Mouse (Mus musculus) spleen, adult 2 months (tissue): ENCODE data around the gene Oaz1. TPM values are rescaled to one million over a fixed set of nuclear protein-coding genes. Genes with fewer than 3 reads are reported as not detected.

Experiments
- DNase-seq, 2 experiments: peaks; one replicate each; pipeline versions ENCODE4 v3.0.0 to v3.0.0-alpha.2; 2012 to 2021; ENCODE audit warnings: low spot score in 2 of 2, low read depth in 1 of 2
- H3K27ac ChIP-seq: fragments of 200-500 bp; 2 replicates; pipeline ENCODE4 v1.5.1; 2012; ENCODE audit warnings: low read length, inconsistent platforms; ENCODE audit not compliant: insufficient read depth
- H3K27me3 ChIP-seq: fragments of 200-500 bp; 2 replicates; pipeline ENCODE4 v1.6.1; 2012; ENCODE audit warnings: mild to moderate bottlenecking, moderate library complexity, low read length, inconsistent platforms; ENCODE audit not compliant: control insufficient read depth, insufficient read depth
- H3K36me3 ChIP-seq: fragments of 200-500 bp; 2 replicates; pipeline ENCODE4 v1.6.1; 2012; ENCODE audit warnings: mild to moderate bottlenecking, low read length, inconsistent platforms; ENCODE audit not compliant: control insufficient read depth, insufficient read depth
- H3K4me1 ChIP-seq: fragments of 200-500 bp; 2 replicates; pipeline ENCODE4 v1.6.1; 2011; ENCODE audit warnings: inconsistent platforms; ENCODE audit not compliant: control insufficient read depth, insufficient read depth, insufficient read length
- H3K4me3 ChIP-seq: fragments of 200-500 bp; 2 replicates; pipeline ENCODE4 v1.5.1; 2011; ENCODE audit warnings: mild to moderate bottlenecking, inconsistent platforms; ENCODE audit not compliant: insufficient read depth, insufficient read length; ENCODE audit errors: extremely low read depth
- CTCF ChIP-seq: fragments of 200-500 bp; IDR thresholded peaks from 2 replicates; pipeline ENCODE4 v1.5.1; 2011; ENCODE audit warnings: mild to moderate bottlenecking, inconsistent platforms; ENCODE audit not compliant: insufficient read depth, insufficient read length, insufficient replicate concordance; ENCODE audit errors: extremely low read depth
- POLR2A ChIP-seq: fragments of 200-500 bp; IDR thresholded peaks from 2 replicates; pipeline ENCODE4 v1.6.1; 2011; ENCODE audit warnings: low read depth, low read length, inconsistent platforms
- WGBS: fragments of 180-500 bp; shearing (Covaris S2); methylation state at CpG from one replicate; pipeline ENCODE4 v1.1.7; 2018; 5-methylcytosine and 5-hydroxymethylcytosine counted together
- polyA plus RNA-seq: library from polyadenylated mRNA; depleted of rRNA; stranded (reverse); fragments of >200 nt; gene quantifications from 2 replicates; pipeline ENCODE4 v1.2.3, GENCODE M21; 2012; rRNA removed

Gene Oaz1
- polyA plus RNA-seq, 1 experiment = 730 TPM

DNA sequence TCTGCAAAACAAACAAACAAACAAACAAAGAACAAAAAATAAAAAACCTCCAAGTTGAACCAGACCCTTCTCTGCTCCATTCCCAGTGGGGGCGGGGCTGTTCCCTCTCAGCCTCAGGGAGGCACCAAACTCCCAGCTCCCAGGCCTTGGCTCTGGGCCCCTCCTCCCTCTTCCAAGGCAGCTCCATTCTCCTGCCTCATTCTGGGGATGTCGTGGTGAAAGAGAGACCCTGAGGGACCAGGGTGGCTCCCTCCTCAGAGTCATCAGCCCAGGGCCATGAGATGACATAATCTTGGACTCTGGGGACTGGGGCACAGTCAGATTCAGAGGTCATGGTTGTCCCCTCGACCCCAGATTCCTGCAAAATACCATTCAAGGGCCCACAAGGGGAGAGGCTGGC lies 50.1 kb downstream of the Oaz1 start:
- no peak for DNase-seq
- TF ChIP-seq POLR2A (no peak), CTCF (no peak)
- Histone ChIP-seq H3K27ac (no peak overlapping the region), H3K36me3 (no peaks in the 10 kb centered on the region), H3K4me3 (no peak overlapping the region), H3K4me1 (no peaks in the 10 kb centered on the region), H3K27me3 (no peaks in the 10 kb centered on the region)
- WGBS = 50% methylated on average over 3 of the region's 3 CpGs

Other genes starting within 250 kb of the Oaz1 start
- 27.9 and 41.8 TPM in 2 replicates for gene Klf16, start 249.3 kb upstream of the Oaz1 start, polyA plus RNA-seq
- 220 and 302 TPM in 2 replicates for gene Abhd17a, start 236.3 kb upstream of the Oaz1 start, polyA plus RNA-seq
- 94.8 and 110 TPM in 2 replicates for gene Scamp4, start 223.8 kb upstream of the Oaz1 start, polyA plus RNA-seq
- 17.0 and 25.7 TPM in 2 replicates for gene Adat3, start 223.8 kb upstream of the Oaz1 start, polyA plus RNA-seq
- 2.9 and 3.0 TPM in 2 replicates for gene Gm49322, start 220.6 kb upstream of the Oaz1 start, polyA plus RNA-seq
- gene Csnk1g2, start 203.8 kb upstream of the Oaz1 start, polyA plus RNA-seq = 206 and 283 TPM in 2 replicates
- gene Btbd2, start 169.6 kb upstream of the Oaz1 start, polyA plus RNA-seq = 49.5 and 66.1 TPM in 2 replicates
- 351 and 533 TPM in 2 replicates for gene Mknk2, start 148.5 kb upstream of the Oaz1 start, polyA plus RNA-seq
- 130 and 156 TPM in 2 replicates for gene Mob3a, start 124.7 kb upstream of the Oaz1 start, polyA plus RNA-seq
- gene Izumo4, start 124.5 kb upstream of the Oaz1 start, polyA plus RNA-seq = 49.0 and 60.8 TPM in 2 replicates
- gene Ap3d1, start 84.4 kb upstream of the Oaz1 start, polyA plus RNA-seq = 92.5 and 111 TPM in 2 replicates
- 46.2 and 56.2 TPM in 2 replicates for gene Dot1l, start 71.5 kb upstream of the Oaz1 start, polyA plus RNA-seq
- 38.7 and 54.3 TPM in 2 replicates for gene Sf3a2, start 28.5 kb upstream of the Oaz1 start, polyA plus RNA-seq
- 71.8 and 97.5 TPM in 2 replicates for gene Plekhj1, start 28.0 kb upstream of the Oaz1 start, polyA plus RNA-seq
- 1.3 and 2.3 TPM in 2 replicates for gene Amh, start 21.4 kb upstream of the Oaz1 start, polyA plus RNA-seq
- gene Jsrp1, start 13.2 kb upstream of the Oaz1 start, polyA plus RNA-seq = not detected in 2 replicates
- gene Lingo3, start 17.4 kb downstream of the Oaz1 start, polyA plus RNA-seq = 0.02 TPM in 2 replicates
- 84.0 and 103 TPM in 2 replicates for gene Lsm7, start 28.6 kb downstream of the Oaz1 start, polyA plus RNA-seq
- gene Sppl2b, start 28.6 kb downstream of the Oaz1 start, polyA plus RNA-seq = 127 and 130 TPM in 2 replicates
- gene Tmprss9, start 45.2 kb downstream of the Oaz1 start, polyA plus RNA-seq = 0.08 and 0.09 TPM in 2 replicates
- gene Timm13, start 74.3 kb downstream of the Oaz1 start, polyA plus RNA-seq = 123 and 133 TPM in 2 replicates
- gene Lmnb2, start 91.6 kb downstream of the Oaz1 start, polyA plus RNA-seq = 11.0 and 13.2 TPM in 2 replicates
- gene Gadd45b, start 103.4 kb downstream of the Oaz1 start, polyA plus RNA-seq = 35.7 and 46.8 TPM in 2 replicates
- gene Gng7, start 188.3 kb downstream of the Oaz1 start, polyA plus RNA-seq = 0.75 and 0.91 TPM in 2 replicates
- gene Diras1, start 199.0 kb downstream of the Oaz1 start, polyA plus RNA-seq = 0.04 TPM in 1 of 2 replicates, not detected in the other
- gene Slc39a3, start 210.8 kb downstream of the Oaz1 start, polyA plus RNA-seq = 22.3 and 26.0 TPM in 2 replicates
- 88.8 and 114 TPM in 2 replicates for gene Sgta, start 233.5 kb downstream of the Oaz1 start, polyA plus RNA-seq
- 17.9 and 27.2 TPM in 2 replicates for gene Thop1, start 243.4 kb downstream of the Oaz1 start, polyA plus RNA-seq